Mouse (Mus musculus): ENCODE measurements around the gene Scarb2. TPM values are rescaled to one million over a fixed set of nuclear protein-coding genes. Genes with fewer than 3 reads are reported as not detected.

Scarb2 gene
- polyA plus RNA-seq, 1 experiment = 71.5 TPM

DNA sequence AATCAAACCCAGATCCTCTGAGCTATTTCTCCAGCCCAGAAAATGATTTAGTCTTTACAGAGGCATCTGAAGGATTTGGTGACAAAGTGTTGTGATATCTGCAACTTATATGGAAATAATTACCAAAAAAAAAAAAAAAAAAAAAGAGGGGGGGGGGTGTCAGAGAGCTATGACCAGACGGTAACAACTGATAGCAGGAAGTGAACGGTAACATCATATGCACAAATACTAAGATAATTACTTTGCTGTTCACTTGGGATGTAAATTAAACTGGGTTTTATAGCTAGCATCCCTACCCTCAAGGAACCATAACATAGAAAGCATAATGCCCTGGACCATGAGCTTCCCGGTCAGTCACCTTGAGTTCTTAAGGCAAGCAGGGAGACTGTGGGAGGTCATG, 16.3 kb downstream of the Scarb2 start:
- TF ChIP-seq CTCF (IDR thresholded peaks at IDR 0.05; ENCODE audit: borderline replicate concordance, extremely low read depth, insufficient read depth, insufficient read length) = no peak
- no peak for TF ChIP-seq POLR2A (IDR thresholded peaks at IDR 0.05; ENCODE audit: borderline replicate concordance, extremely low read depth, insufficient read depth, insufficient read length, poor library complexity, severe bottlenecking)
- DNase-seq (ENCODE audit: low read depth) = no peak

DNA sequence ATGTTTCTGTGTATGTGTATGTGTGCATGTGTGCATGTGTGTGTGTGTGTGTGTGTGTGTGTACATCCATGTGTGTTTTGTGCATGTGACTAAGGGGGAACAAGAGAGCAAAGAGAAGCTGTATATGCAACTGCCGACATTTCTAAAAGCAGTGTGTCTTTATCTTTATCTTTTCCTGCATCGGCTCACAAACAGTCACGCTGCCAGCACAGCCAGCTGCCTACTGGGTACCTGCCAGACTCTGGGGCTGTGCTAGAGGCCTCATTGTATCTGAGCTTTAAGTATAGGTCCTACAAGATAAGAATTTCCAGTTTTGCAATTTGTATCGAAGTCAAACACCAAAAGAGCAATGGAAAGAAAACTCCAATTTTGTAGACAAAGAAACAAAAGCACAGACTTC, 17.1 kb downstream of the Scarb2 start:
- peak; percentile 48 for DNase-seq (ENCODE audit: low read depth)
- no peak for TF ChIP-seq CTCF (IDR thresholded peaks at IDR 0.05; ENCODE audit: borderline replicate concordance, extremely low read depth, insufficient read depth, insufficient read length)
- TF ChIP-seq POLR2A (IDR thresholded peaks at IDR 0.05; ENCODE audit: borderline replicate concordance, extremely low read depth, insufficient read depth, insufficient read length, poor library complexity, severe bottlenecking) = no peak

DNA sequence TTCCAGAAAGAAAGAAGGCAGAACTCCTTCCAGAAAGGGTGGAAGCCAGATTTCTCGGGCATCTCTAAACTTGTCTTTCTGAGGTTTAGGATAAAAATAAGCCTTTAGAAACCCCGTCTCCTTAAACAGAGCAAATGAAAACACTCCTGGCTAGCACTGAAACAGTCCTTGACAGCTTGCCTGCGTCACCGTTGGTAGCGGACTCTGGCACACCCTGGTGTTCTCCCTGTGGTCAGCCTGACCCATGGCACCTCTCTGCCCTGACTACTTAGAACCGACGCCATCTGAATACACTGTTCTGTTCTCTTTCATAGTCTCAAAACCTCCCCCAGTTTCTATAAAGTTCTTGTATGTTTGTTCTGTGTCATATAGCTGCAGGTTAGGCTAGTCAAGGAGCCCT, 17.7 kb downstream of the Scarb2 start:
- no peak for TF ChIP-seq CTCF (IDR thresholded peaks at IDR 0.05; ENCODE audit: borderline replicate concordance, extremely low read depth, insufficient read depth, insufficient read length)
- no peak for TF ChIP-seq POLR2A (IDR thresholded peaks at IDR 0.05; ENCODE audit: borderline replicate concordance, extremely low read depth, insufficient read depth, insufficient read length, poor library complexity, severe bottlenecking)
- peak; percentile 22 for DNase-seq (ENCODE audit: low read depth)

DNA sequence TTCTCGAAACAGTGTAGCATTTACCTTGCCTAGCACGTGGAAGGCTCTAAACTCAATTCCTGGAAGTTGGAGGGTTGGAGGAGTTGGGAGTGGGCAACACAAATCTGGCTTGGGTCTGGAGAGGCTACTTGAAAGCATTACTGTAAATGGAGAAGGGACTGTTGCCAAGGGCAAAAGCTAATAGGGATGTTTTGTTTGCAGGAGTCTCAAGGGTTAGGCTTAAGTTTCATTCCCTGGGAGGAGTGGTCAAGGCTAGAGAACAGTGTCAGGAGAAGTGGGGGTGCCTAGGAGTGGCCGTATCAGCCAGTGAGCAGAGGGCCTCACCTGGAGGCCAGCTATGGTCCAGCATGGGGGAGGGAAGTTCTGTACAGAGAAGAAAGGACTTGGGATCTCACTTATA, 18.2 kb downstream of the Scarb2 start:
- no peak for DNase-seq (ENCODE audit: low read depth)
- TF ChIP-seq CTCF (IDR thresholded peaks at IDR 0.05; ENCODE audit: borderline replicate concordance, extremely low read depth, insufficient read depth, insufficient read length) = no peak
- no peak for TF ChIP-seq POLR2A (IDR thresholded peaks at IDR 0.05; ENCODE audit: borderline replicate concordance, extremely low read depth, insufficient read depth, insufficient read length, poor library complexity, severe bottlenecking)

DNA sequence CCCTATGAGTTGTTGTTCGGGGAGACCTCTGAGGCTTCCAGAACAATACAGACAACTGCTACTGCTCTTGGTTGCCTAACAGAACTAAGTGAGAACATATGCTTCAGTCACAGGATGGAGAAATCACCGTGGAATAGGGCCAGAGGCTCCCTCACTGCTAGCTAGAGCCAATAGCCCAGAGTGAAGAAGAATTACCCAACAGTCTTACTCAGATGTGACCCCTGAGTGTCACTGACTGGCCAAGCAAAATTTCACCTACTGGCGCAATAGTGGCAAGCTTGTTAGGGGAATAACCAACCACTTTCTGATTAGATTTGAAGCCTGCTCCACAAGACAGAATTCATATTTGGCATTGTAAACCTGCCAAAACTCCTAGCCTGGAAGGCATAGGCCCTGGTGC, 19.9 kb downstream of the Scarb2 start:
- TF ChIP-seq CTCF (IDR thresholded peaks at IDR 0.05; ENCODE audit: borderline replicate concordance, extremely low read depth, insufficient read depth, insufficient read length) (no peak), POLR2A (IDR thresholded peaks at IDR 0.05; ENCODE audit: borderline replicate concordance, extremely low read depth, insufficient read depth, insufficient read length, poor library complexity, severe bottlenecking) (no peak)
- DNase-seq (ENCODE audit: low read depth) = peak; percentile 20

DNA sequence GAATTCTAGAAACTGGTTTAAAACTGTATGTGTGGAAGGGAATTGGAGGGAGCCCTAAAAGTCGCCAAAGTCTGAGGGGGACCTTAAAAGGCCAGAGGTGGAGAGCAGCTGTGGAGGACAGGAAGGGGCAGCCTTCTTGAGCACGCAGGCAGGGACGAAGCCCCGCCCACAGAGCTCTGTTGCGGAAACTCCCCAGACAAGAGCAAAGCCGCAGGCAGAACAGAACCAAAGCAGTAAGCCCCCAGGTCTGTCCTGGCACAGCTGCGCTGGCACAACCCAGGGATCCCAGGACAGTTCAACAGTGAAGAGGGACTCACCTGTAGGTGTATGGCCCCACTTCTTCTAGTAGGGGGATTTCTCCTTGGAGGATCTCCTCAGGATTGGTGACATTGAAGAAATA, 21.8 kb downstream of the Scarb2 start:
- DNase-seq (ENCODE audit: low read depth) = no peak
- TF ChIP-seq POLR2A (IDR thresholded peaks at IDR 0.05; ENCODE audit: borderline replicate concordance, extremely low read depth, insufficient read depth, insufficient read length, poor library complexity, severe bottlenecking) (no peak), CTCF (IDR thresholded peaks at IDR 0.05; ENCODE audit: borderline replicate concordance, extremely low read depth, insufficient read depth, insufficient read length) (no peak)

DNA sequence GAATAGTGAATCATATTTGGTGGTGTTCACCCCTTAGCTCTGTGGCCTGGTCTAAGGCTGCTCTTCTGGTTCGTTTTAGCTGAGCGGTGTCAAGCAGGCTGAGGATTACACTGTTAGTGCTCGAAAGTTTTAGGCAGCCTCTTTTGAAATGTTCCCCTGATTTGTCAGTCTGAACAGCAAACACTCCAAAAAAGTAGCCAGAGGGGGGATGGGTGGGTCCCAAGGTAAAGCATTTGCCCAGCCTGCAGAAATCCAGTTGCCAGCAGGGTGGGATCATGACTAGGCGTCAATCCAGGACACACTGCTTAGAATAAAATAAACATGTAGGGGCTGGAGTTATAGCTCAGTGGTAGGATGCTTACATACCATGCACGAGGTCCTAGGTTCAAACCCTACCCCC, 33.8 kb downstream of the Scarb2 start:
- no peak for DNase-seq (ENCODE audit: low read depth)
- TF ChIP-seq CTCF (IDR thresholded peaks at IDR 0.05; ENCODE audit: borderline replicate concordance, extremely low read depth, insufficient read depth, insufficient read length) = no peak
- no peak for TF ChIP-seq POLR2A (IDR thresholded peaks at IDR 0.05; ENCODE audit: borderline replicate concordance, extremely low read depth, insufficient read depth, insufficient read length, poor library complexity, severe bottlenecking)

DNA sequence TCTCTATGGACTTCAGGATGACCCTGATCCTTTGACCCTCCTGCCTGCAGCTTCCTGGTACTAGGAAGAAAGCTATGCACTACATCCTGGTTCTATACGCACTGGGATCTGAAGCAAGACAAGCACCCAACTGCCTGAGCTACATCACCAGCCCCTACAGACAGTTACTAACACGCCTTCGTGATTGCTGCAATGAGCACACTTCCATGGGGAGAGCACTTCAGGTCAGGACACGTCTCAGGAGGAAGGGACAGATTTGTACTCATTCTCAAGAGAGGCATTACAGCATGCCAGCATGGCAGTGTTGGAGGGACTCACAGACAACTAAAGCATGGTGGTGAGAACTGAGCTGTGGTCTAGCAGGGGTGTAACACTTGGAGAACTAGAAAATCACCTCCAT, 35.1 kb downstream of the Scarb2 start:
- DNase-seq (ENCODE audit: low read depth) = no peak
- TF ChIP-seq POLR2A (IDR thresholded peaks at IDR 0.05; ENCODE audit: borderline replicate concordance, extremely low read depth, insufficient read depth, insufficient read length, poor library complexity, severe bottlenecking) = no peak
- TF ChIP-seq CTCF (IDR thresholded peaks at IDR 0.05; ENCODE audit: borderline replicate concordance, extremely low read depth, insufficient read depth, insufficient read length) = no peak

DNA sequence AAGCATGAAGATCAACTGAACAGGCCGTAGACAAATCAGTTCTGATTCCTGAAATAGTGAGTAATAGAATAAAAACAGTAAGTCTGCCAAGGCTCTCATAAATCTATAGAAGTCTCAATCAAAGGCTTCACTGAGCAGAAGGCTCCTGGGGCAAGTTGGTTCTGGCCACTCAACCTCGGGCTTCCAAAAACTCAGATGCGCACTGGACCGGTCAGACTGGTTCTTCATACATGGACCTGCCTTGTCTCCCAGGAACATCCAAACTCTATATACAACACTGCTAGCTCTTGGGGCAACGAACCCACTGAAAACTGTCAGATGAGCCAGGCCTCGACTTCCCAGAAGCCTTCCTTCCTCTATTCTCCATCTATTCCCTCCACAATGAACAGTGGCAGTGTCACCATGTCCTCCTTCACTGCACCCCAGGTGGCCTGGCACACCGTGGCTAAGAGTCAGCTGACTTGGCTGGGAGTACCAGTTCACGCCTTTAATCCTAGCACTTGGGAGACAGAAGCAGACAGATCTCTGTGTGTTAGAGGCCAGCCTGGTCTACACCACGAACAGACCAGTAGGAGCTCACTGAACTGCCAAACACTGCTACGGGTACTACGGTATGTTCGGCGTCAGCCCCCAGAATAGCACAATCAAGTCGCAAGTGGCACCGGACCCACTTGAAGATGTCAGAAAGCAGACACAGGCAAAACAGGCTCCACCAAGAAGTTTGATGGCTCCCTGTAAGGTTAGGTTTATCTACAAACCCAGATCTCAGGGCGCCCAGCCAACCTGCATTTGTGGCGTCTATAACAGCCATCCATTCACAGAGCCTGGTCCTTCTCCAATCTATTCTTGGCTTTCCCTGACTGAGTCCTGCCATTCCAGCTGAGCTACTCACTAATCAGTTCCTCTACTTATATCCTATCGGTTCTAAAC, 37.2 kb downstream of the Scarb2 start:
- no peak for TF ChIP-seq CTCF (IDR thresholded peaks at IDR 0.05; ENCODE audit: borderline replicate concordance, extremely low read depth, insufficient read depth, insufficient read length)
- TF ChIP-seq POLR2A (IDR thresholded peaks at IDR 0.05; ENCODE audit: borderline replicate concordance, extremely low read depth, insufficient read depth, insufficient read length, poor library complexity, severe bottlenecking) = no peak
- DNase-seq (ENCODE audit: low read depth) = no peak

DNA sequence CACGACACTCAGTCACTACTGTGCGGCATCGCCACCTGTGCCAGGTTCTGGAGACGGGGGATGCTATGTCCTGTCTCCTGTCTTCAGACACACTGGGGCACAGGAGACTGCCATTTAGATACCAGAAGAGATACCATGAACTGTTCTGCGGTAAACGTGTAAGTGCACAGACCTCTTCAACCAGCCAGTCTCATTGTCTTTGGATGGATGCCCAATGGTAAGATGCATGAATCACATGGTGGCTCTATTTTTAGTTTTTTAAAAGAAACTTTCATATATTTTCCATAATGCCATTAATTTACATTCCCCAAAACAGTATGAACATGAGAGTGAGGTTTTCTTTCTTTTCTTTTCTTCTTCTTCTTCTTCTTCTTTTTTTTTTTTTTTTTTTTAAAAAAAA, 38.4 kb downstream of the Scarb2 start:
- DNase-seq (ENCODE audit: low read depth) = no peak
- TF ChIP-seq POLR2A (IDR thresholded peaks at IDR 0.05; ENCODE audit: borderline replicate concordance, extremely low read depth, insufficient read depth, insufficient read length, poor library complexity, severe bottlenecking) (no peak), CTCF (IDR thresholded peaks at IDR 0.05; ENCODE audit: borderline replicate concordance, extremely low read depth, insufficient read depth, insufficient read length) (no peak)

DNA sequence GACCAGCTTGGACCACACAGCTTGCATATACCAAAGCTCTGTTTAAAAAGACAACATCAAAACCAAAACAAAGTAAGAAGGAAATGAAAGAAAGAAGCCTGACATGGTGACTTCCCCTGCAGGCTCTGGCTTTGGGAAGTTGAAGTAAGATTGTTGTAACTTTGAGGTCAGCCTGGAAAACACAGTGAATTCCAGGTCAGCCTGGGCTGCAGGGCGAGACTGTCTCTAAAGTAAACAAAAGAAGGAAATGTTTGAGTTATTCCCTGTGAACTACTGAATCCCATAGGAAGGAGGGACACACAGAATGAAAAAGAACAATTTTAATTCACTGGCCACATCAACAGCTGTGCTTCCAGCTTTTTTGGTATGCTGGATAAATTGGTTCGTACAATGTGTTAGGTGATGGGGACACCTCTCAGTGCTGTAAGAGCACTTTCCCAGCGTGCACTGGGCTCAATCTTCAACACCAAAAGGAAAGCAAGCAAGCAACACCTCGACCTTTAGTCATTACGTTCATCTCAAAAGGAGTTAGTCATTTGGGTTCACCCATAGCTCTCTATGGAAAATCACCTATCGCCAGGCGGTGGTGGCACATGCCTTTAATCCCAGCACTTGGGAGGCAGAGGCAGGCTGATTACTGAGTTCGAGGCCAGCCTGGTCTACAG, 39.4 kb downstream of the Scarb2 start:
- DNase-seq (ENCODE audit: low read depth) = no peak
- TF ChIP-seq POLR2A (IDR thresholded peaks at IDR 0.05; ENCODE audit: borderline replicate concordance, extremely low read depth, insufficient read depth, insufficient read length, poor library complexity, severe bottlenecking) = no peak

DNA sequence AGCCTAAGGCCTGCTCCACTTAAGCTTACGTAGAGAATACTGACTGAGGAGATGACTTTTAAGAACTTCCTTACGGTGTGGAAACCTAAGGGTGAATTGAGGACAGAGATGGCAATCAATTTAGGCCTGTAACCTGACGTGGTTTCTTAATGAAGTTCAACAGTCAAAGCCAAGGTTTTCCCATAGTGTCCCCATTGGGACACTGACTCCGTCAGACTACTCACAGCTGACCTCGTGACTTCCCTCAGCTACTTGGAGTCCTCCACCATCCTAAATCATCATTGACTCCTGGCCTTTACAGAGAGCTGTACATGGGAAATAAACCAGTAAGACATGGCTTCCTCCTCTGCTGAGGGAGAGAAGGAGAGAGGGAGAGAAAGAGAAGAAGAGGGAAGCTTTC, 41.1 kb downstream of the Scarb2 start:
- no peak for DNase-seq (ENCODE audit: low read depth)
- TF ChIP-seq POLR2A (IDR thresholded peaks at IDR 0.05; ENCODE audit: borderline replicate concordance, extremely low read depth, insufficient read depth, insufficient read length, poor library complexity, severe bottlenecking) = no peak
- TF ChIP-seq CTCF (IDR thresholded peaks at IDR 0.05; ENCODE audit: borderline replicate concordance, extremely low read depth, insufficient read depth, insufficient read length) = no peak
